Mouse (Mus musculus) neural tube, embryonic 12.5 days (tissue): ENCODE data around the gene Arhgap9. TPM values are rescaled to one million over a fixed set of nuclear protein-coding genes. Genes with fewer than 3 reads are reported as not detected.

Experiments used
- ATAC-seq: fragments of 200-750 bp; cut with Nextera tagmentation; 2 replicates; pipeline ENCODE4 v1.8.0; 2017; ENCODE audit warnings: low read depth, mild to moderate bottlenecking, moderate TSS enrichment, moderate library complexity; ENCODE audit not compliant: low FRiP score
- H3K27ac ChIP-seq: fragments of 300-500 bp; sonication (generic); 2 replicates; pipeline ENCODE4 v1.5.1; 2016
- H3K27me3 ChIP-seq: fragments of 300-500 bp; sonication (generic); replicated peaks from 2 replicates; pipeline ENCODE4 v1.6.1; 2016; ENCODE audit warnings: mild to moderate bottlenecking
- H3K36me3 ChIP-seq: fragments of 300-500 bp; sonication (generic); 2 replicates; pipeline ENCODE4 v1.6.1; 2016; ENCODE audit warnings: mild to moderate bottlenecking
- H3K4me1 ChIP-seq: fragments of 300-500 bp; sonication (generic); 2 replicates; pipeline ENCODE4 v1.6.1; 2016
- H3K4me2 ChIP-seq: fragments of 300-500 bp; sonication (generic); replicated peaks from 2 replicates; pipeline ENCODE4 v1.6.1; 2016; ENCODE audit warnings: mild to moderate bottlenecking
- H3K4me3 ChIP-seq: fragments of 300-500 bp; sonication (generic); 2 replicates; pipeline ENCODE4 v1.5.1; 2016
- H3K9ac ChIP-seq: fragments of 300-500 bp; sonication (generic); 2 replicates; pipeline ENCODE4 v1.6.1; 2016; ENCODE audit warnings: mild to moderate bottlenecking
- H3K9me3 ChIP-seq: fragments of 300-500 bp; sonication (generic); 2 replicates; pipeline ENCODE4 v1.6.1; 2016; ENCODE audit warnings: mild to moderate bottlenecking
- WGBS: fragments of 180-500 bp; shearing (Covaris S2); methylation state at CpG from one replicate; pipeline ENCODE4 v1.1.7; 2016; 5-methylcytosine and 5-hydroxymethylcytosine counted together
- polyA plus RNA-seq: library from polyadenylated mRNA; unstranded; fragments of >200 nt; fragmentation: Nextera tagmentation; extraction: Ambion mirVana; gene quantifications from 2 replicates; pipeline ENCODE4 v1.2.1, GENCODE M21; 2016

The Arhgap9 gene
- polyA plus RNA-seq, 1 experiment from 2014 or later, result 1.7 TPM

- Histone ChIP-seq H3K4me1 (peaks cover 39% of the 10 kb centered on the region), H3K9ac (no peak overlapping the region), H3K4me3 (no peak overlapping the region), H3K9me3 (no peaks in the 10 kb centered on the region), H3K27me3 (peaks cover 24% of the 10 kb centered on the region), H3K4me2 (no peak overlapping the region), H3K27ac (no peak overlapping the region), H3K36me3 (no peaks in the 10 kb centered on the region)
- ATAC-seq, result no peak
- 71% methylated on average over 3 of the region's 3 CpGs for WGBS
These were observed 21.3 kb downstream of the Arhgap9 start for GRCm38 (mm10) chr10:127343029-127343428.

- H3K4me2 ChIP-seq, result no peak overlapping the region
- H3K9me3 ChIP-seq, result no peaks in the 10 kb centered on the region
- ATAC-seq, result no peak
- no peaks in the 10 kb centered on the region for H3K36me3 ChIP-seq
- no peak overlapping the region for H3K4me3 ChIP-seq
- no peak overlapping the region for H3K27ac ChIP-seq
- H3K27me3 ChIP-seq, result peaks cover 13% of the 10 kb centered on the region
- H3K9ac ChIP-seq, result no peak overlapping the region
- H3K4me1 ChIP-seq, result peaks cover 18% of the 10 kb centered on the region
- 88% methylated on average over 3 of the region's 3 CpGs for WGBS
These were observed 24.4 kb downstream of the Arhgap9 start for GRCm38 (mm10) chr10:127346173-127346572.

- H3K4me1 ChIP-seq, result peaks cover 5% of the 10 kb centered on the region; the same call in 1 of the 2 replicates
- ATAC-seq, result no peak
- H3K9ac ChIP-seq, result no peak overlapping the region
- no peak overlapping the region for H3K27ac ChIP-seq
- H3K9me3 ChIP-seq, result no peaks in the 10 kb centered on the region
- H3K36me3 ChIP-seq, result no peaks in the 10 kb centered on the region
- WGBS, result 79% methylated on average over 4 of the region's 4 CpGs
- H3K27me3 ChIP-seq, result 0 out of 2 replicates have a peak, but pooled peaks cover 5% of the 10 kb centered on the region
- no peak overlapping the region for H3K4me3 ChIP-seq
- H3K4me2 ChIP-seq, result no peak overlapping the region
These were observed 27.2 kb downstream of the Arhgap9 start for GRCm38 (mm10) chr10:127348957-127349356.

- H3K4me1 ChIP-seq, result peaks cover 5% of the 10 kb centered on the region; the same call in 1 of the 2 replicates
- no peak overlapping the region for H3K4me3 ChIP-seq
- H3K27ac ChIP-seq, result no peak overlapping the region
- 0 out of 2 replicates have a peak, but pooled peaks cover 5% of the 10 kb centered on the region for H3K27me3 ChIP-seq
- 78% methylated on average over 8 of the region's 8 CpGs for WGBS
- no peak for ATAC-seq
- no peaks in the 10 kb centered on the region for H3K9me3 ChIP-seq
- H3K4me2 ChIP-seq, result no peak overlapping the region
- H3K36me3 ChIP-seq, result no peaks in the 10 kb centered on the region
- H3K9ac ChIP-seq, result no peak overlapping the region
These were observed 28.0 kb downstream of the Arhgap9 start for GRCm38 (mm10) chr10:127349810-127350209.

GRCm38 (mm10) chr10:127350594-127351284 lies 29.0 kb downstream of the Arhgap9 start:
- H3K27ac ChIP-seq, result no peak overlapping the region
- peak overlapping the region; percentile 47 for H3K4me2 ChIP-seq
- no peak overlapping the region for H3K4me3 ChIP-seq
- ATAC-seq, result peak; percentile 73
- H3K9me3 ChIP-seq, result no peaks in the 10 kb centered on the region
- no peaks in the 10 kb centered on the region for H3K36me3 ChIP-seq
- H3K27me3 ChIP-seq, result 0 out of 2 replicates have a peak, but pooled peaks cover 5% of the 10 kb centered on the region
- H3K9ac ChIP-seq, result no peak overlapping the region
- H3K4me1 ChIP-seq, result peaks cover 5% of the 10 kb centered on the region; the same call in 1 of the 2 replicates
- 14% methylated on average over 24 of the region's 24 CpGs for WGBS

GRCm38 (mm10) chr10:127351285-127351595 lies 29.5 kb downstream of the Arhgap9 start:
- H3K27ac ChIP-seq, result no peak overlapping the region
- no peaks in the 10 kb centered on the region for H3K36me3 ChIP-seq
- 84% methylated on average over 8 of the region's 8 CpGs for WGBS
- no peaks in the 10 kb centered on the region for H3K9me3 ChIP-seq
- H3K4me2 ChIP-seq, result peak overlapping the region; percentile 47
- H3K4me1 ChIP-seq, result peaks cover 5% of the 10 kb centered on the region; the same call in 1 of the 2 replicates
- H3K4me3 ChIP-seq, result no peak overlapping the region
- ATAC-seq, result no peak
- H3K9ac ChIP-seq, result no peak overlapping the region
- H3K27me3 ChIP-seq, result 0 out of 2 replicates have a peak, but pooled peaks cover 5% of the 10 kb centered on the region

GRCm38 (mm10) chr10:127351719-127352118 lies 30.0 kb downstream of the Arhgap9 start:
- no peak overlapping the region for H3K27ac ChIP-seq
- 73% methylated on average over 8 of the region's 8 CpGs for WGBS
- H3K27me3 ChIP-seq, result 0 out of 2 replicates have a peak, but pooled peaks cover 5% of the 10 kb centered on the region
- no peak overlapping the region for H3K4me3 ChIP-seq
- H3K4me1 ChIP-seq, result peaks cover 5% of the 10 kb centered on the region; the same call in 1 of the 2 replicates
- peak; percentile 25; the same call in 1 of the 2 replicates for ATAC-seq
- H3K4me2 ChIP-seq, result no peak overlapping the region
- H3K9ac ChIP-seq, result no peak overlapping the region
- H3K36me3 ChIP-seq, result no peaks in the 10 kb centered on the region
- H3K9me3 ChIP-seq, result no peaks in the 10 kb centered on the region

- Histone ChIP-seq H3K27ac (no peak overlapping the region), H3K4me3 (no peak overlapping the region), H3K9ac (no peak overlapping the region), H3K36me3 (no peaks in the 10 kb centered on the region), H3K4me1 (peaks cover 5% of the 10 kb centered on the region; the same call in 1 of the 2 replicates), H3K9me3 (no peaks in the 10 kb centered on the region), H3K4me2 (no peak overlapping the region), H3K27me3 (0 out of 2 replicates have a peak, but pooled peaks cover 5% of the 10 kb centered on the region)
- no peak for ATAC-seq
- WGBS, result 88% methylated on average over 9 of the region's 9 CpGs
These were observed 30.4 kb downstream of the Arhgap9 start for GRCm38 (mm10) chr10:127352187-127352586.

GRCm38 (mm10) chr10:127352766-127353165 lies 31.0 kb downstream of the Arhgap9 start:
- Histone ChIP-seq H3K9ac (no peak overlapping the region), H3K4me2 (no peak overlapping the region), H3K36me3 (no peaks in the 10 kb centered on the region), H3K27me3 (0 out of 2 replicates have a peak, but pooled peaks cover 5% of the 10 kb centered on the region), H3K27ac (no peak overlapping the region), H3K4me1 (peaks cover 5% of the 10 kb centered on the region; the same call in 1 of the 2 replicates), H3K9me3 (no peaks in the 10 kb centered on the region), H3K4me3 (no peak overlapping the region)
- ATAC-seq, result no peak
- WGBS, result 93% methylated on average over 11 of the region's 11 CpGs

GRCm38 (mm10) chr10:127353909-127354895 lies 32.4 kb downstream of the Arhgap9 start, which contains the start of gene Inhbe:
Gene Inhbe (minus strand): TSS chr10:127354411.
- no peak within 1 kb of the TSS for H3K4me2 ChIP-seq
- H3K27ac ChIP-seq, result no peak within 1 kb of the TSS
- H3K4me3 ChIP-seq, result no peak within 1 kb of the TSS
- H3K4me1 ChIP-seq, result peaks cover 5% of the 10 kb centered on the region; the same call in 1 of the 2 replicates
- ATAC-seq, result no peak
- WGBS, result 87% methylated on average over 18 of the region's 18 CpGs
- no peaks in the 10 kb centered on the region for H3K36me3 ChIP-seq
- no peaks in the 10 kb centered on the region for H3K9me3 ChIP-seq
- 0 out of 2 replicates have a peak, but pooled peaks cover 5% of the 10 kb centered on the region for H3K27me3 ChIP-seq
- H3K9ac ChIP-seq, result no peak within 1 kb of the TSS

GRCm38 (mm10) chr10:127355336-127355735 lies 33.6 kb downstream of the Arhgap9 start:
- WGBS, result 52% methylated on average over 10 of the region's 10 CpGs
- no peak overlapping the region for H3K4me3 ChIP-seq
- H3K9ac ChIP-seq, result no peak overlapping the region
- H3K27ac ChIP-seq, result no peak overlapping the region
- no peak overlapping the region for H3K4me2 ChIP-seq
- H3K36me3 ChIP-seq, result no peaks in the 10 kb centered on the region
- H3K27me3 ChIP-seq, result 0 out of 2 replicates have a peak, but pooled peaks cover 5% of the 10 kb centered on the region
- no peaks in the 10 kb centered on the region for H3K9me3 ChIP-seq
- peaks cover 2% of the 10 kb centered on the region; the same call in 1 of the 2 replicates for H3K4me1 ChIP-seq
- no peak for ATAC-seq

- Histone ChIP-seq H3K36me3 (no peaks in the 10 kb centered on the region), H3K9me3 (no peaks in the 10 kb centered on the region), H3K4me1 (no peaks in the 10 kb centered on the region), H3K4me3 (no peak overlapping the region), H3K27ac (no peak overlapping the region), H3K27me3 (no peaks in the 10 kb centered on the region), H3K4me2 (no peak overlapping the region), H3K9ac (no peak overlapping the region)
- no peak for ATAC-seq
- 79% methylated on average over 3 of the region's 3 CpGs for WGBS
These were observed 39.0 kb downstream of the Arhgap9 start for GRCm38 (mm10) chr10:127360714-127361113.
